Mouse (Mus musculus) midbrain, embryonic 16.5 days (tissue): ENCODE measurements around the gene Mob3c. TPM values are rescaled to one million over a fixed set of nuclear protein-coding genes. Genes with fewer than 3 reads are reported as not detected.

ENCODE experiments used
- ATAC-seq: fragments of 200-750 bp; cut with Nextera tagmentation; 2 replicates; pipeline ENCODE4 v1.8.0; 2017; ENCODE audit warnings: moderate TSS enrichment
- H3K27ac ChIP-seq: fragments of 300-500 bp; sonication (generic); 2 replicates; pipeline ENCODE4 v1.5.1; 2014; ENCODE audit warnings: mild to moderate bottlenecking, low read length, mixed read lengths
- H3K27me3 ChIP-seq: fragments of 300-500 bp; sonication (generic); 2 replicates; pipeline ENCODE4 v1.6.1; 2014; ENCODE audit warnings: low read depth, low read length, mixed read lengths; ENCODE audit not compliant: control insufficient read depth, insufficient read depth
- H3K36me3 ChIP-seq: fragments of 300-500 bp; sonication (generic); 2 replicates; pipeline ENCODE4 v1.6.1; 2014; ENCODE audit warnings: mild to moderate bottlenecking, low read length, moderate library complexity, mixed read lengths; ENCODE audit not compliant: control insufficient read depth, insufficient read depth
- H3K4me1 ChIP-seq: fragments of 300-500 bp; sonication (generic); 2 replicates; pipeline ENCODE4 v1.6.1; 2014; ENCODE audit warnings: mild to moderate bottlenecking, low read length, mixed read lengths; ENCODE audit not compliant: control insufficient read depth, insufficient read depth
- H3K4me2 ChIP-seq: fragments of 300-500 bp; sonication (generic); 2 replicates; pipeline ENCODE4 v1.6.1; 2014; ENCODE audit warnings: mild to moderate bottlenecking, low read length, mixed read lengths
- H3K4me3 ChIP-seq: fragments of 300-500 bp; sonication (generic); 2 replicates; pipeline ENCODE4 v1.5.1; 2014; ENCODE audit warnings: low read depth, mild to moderate bottlenecking, low read length, moderate library complexity, mixed read lengths
- H3K9ac ChIP-seq: fragments of 300-500 bp; sonication (generic); 2 replicates; pipeline ENCODE4 v1.6.1; 2014; ENCODE audit warnings: low read depth, low read length, mixed read lengths
- H3K9me3 ChIP-seq: fragments of 300-500 bp; sonication (generic); replicated peaks from 2 replicates; pipeline ENCODE4 v1.6.1; 2014; ENCODE audit warnings: mild to moderate bottlenecking, low read length, mixed read lengths; ENCODE audit not compliant: control insufficient read depth, poor library complexity, severe bottlenecking
- WGBS: fragments of 180-500 bp; shearing (Covaris S2); extraction: QIAGEN DNeasy Blood & Tissue Kit; methylation state at CpG from one replicate; pipeline ENCODE4 v1.1.7; 2014; 5-methylcytosine and 5-hydroxymethylcytosine counted together
- polyA plus RNA-seq: library from polyadenylated mRNA; unstranded; fragments of >200 nt; fragmentation: Nextera tagmentation; extraction: Ambion mirVana; gene quantifications from 2 replicates; pipeline ENCODE4 v1.2.1, GENCODE M21; 2015

Mob3c gene
- polyA plus RNA-seq, 1 experiment from 2014 or later, result 5.0 TPM

DNA sequence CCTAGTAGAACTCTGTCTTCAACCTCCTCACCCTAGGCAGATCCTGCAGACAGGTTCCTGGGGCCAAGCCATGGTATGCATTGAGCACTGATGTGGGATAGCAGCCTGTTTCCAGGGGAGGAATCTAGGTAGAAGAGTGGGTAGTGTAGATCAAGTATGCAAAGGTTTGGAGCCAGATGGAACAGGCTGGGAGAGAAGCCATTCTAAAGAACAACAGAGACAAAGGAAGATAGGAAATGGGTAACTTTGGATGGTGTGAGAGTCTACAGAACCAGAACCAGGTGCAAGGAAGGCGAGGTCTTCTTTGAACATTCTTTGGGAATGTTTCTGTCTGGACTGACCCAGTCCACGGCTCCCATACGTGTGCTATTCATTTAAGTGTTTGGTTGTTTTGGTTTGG, 826 bp upstream of the Mob3c start:
- peak overlapping the region; percentile 72; the same call in 1 of the 2 replicates for H3K4me2 ChIP-seq
- H3K4me1 ChIP-seq, result peaks cover 6% of the 10 kb centered on the region
- H3K27me3 ChIP-seq, result no peaks in the 10 kb centered on the region
- no peak overlapping the region for H3K4me3 ChIP-seq
- no peak for ATAC-seq
- WGBS, result 75% methylated on average over 3 of the region's 3 CpGs
- H3K36me3 ChIP-seq, result no peaks in the 10 kb centered on the region
- no peaks in the 10 kb centered on the region for H3K9me3 ChIP-seq
- no peak overlapping the region for H3K27ac ChIP-seq
- H3K9ac ChIP-seq, result no peak overlapping the region

DNA sequence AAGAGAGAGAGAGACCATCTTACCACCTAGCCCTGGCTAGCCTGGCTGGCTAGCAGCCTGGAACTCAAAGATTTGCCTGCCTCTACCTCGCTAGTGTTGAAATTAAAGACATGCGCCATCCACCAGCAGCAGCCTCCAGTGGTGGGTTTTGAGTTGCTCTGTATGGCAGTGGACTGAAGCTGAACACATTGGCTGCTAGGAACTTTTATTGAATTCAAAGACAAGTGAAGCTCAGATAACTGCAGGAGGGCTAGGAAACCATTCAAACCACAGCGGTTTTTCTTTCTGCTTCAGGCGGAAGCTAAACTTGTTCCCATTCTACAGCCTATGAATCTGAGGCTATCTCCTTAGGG, 381 bp upstream of the Mob3c start:
- Histone ChIP-seq H3K9me3 (no peaks in the 10 kb centered on the region), H3K27me3 (no peaks in the 10 kb centered on the region), H3K36me3 (no peaks in the 10 kb centered on the region), H3K4me3 (peak overlapping the region; percentile 78), H3K27ac (no peak overlapping the region), H3K4me1 (peaks cover 6% of the 10 kb centered on the region), H3K9ac (peak overlapping the region; percentile 81), H3K4me2 (peak overlapping the region; percentile 72)
- under 1% methylated on average over 4 of the region's 4 CpGs for WGBS
- ATAC-seq, result peak; percentile 34; the same call in 1 of the 2 replicates

DNA sequence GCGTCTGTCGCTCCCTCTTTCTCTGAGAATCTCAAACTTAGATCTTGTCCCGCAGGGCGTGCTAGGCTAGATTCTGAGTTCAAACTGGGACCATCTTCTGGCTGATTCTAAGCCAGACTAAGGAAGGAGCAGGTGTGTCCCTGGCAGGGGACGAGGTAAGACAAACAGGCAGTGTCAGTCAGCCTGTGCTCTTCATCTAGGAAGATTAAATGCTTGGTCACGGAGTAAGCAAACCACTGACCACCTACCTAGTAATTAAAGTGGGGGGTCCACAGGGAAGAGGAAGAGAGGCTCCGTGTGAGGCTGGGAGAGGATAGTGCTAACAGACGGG, 645 bp downstream of the Mob3c start:
- H3K27me3 ChIP-seq, result no peaks in the 10 kb centered on the region
- no peak overlapping the region for H3K27ac ChIP-seq
- H3K9ac ChIP-seq, result peak overlapping the region; percentile 81
- H3K36me3 ChIP-seq, result no peaks in the 10 kb centered on the region
- no peaks in the 10 kb centered on the region for H3K9me3 ChIP-seq
- peak overlapping the region; percentile 72 for H3K4me2 ChIP-seq
- H3K4me1 ChIP-seq, result peaks cover 6% of the 10 kb centered on the region
- no peak; the same call in none of the 2 replicates for ATAC-seq
- peak overlapping the region; percentile 78 for H3K4me3 ChIP-seq
- 6% methylated on average over 8 of the region's 8 CpGs for WGBS

DNA sequence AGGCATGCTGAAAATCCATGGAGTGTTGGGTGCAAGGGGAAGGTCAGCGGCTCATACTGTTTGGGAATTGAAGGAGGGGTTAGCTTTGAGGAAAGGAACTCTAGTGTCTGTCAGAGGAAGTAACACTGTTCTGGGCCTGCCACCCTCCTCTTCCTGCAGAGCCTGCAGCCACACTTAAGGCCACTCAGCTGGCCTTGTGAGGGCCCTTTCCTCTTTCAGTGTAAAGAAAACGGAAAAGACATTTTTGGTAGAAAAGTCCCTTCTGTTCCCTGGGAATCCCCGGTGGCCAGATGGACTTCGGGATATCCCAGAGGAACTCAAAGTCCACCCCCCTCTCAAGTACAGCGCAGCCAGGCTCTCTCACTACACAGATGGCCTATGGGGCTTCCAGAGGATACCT, 2.6 kb downstream of the Mob3c start:
- no peak for ATAC-seq
- H3K27ac ChIP-seq, result no peak overlapping the region
- H3K36me3 ChIP-seq, result no peaks in the 10 kb centered on the region
- H3K27me3 ChIP-seq, result no peaks in the 10 kb centered on the region
- H3K9ac ChIP-seq, result no peak overlapping the region
- H3K4me3 ChIP-seq, result no peak overlapping the region
- H3K4me1 ChIP-seq, result peaks cover 6% of the 10 kb centered on the region
- H3K4me2 ChIP-seq, result no peak overlapping the region
- WGBS, result 90% methylated on average over 5 of the region's 5 CpGs
- H3K9me3 ChIP-seq, result no peaks in the 10 kb centered on the region

DNA sequence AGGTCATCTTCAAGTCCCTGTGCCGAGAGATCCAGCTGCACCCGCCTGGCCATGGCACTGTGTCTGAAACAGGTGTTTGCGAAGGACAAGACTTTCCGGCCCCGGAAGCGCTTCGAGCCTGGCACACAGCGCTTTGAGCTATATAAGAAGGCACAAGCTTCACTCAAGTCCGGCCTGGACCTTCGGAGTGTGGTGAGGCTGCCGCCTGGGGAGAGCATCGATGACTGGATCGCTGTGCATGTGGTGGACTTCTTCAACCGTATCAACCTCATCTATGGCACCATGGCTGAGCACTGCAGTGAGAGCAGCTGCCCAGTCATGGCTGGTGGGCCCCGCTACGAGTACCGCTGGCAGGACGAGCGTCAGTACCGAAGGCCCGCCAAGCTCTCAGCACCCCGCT, 3.3 kb downstream of the Mob3c start:
- Histone ChIP-seq H3K9me3 (no peaks in the 10 kb centered on the region), H3K4me1 (peaks cover 6% of the 10 kb centered on the region), H3K4me3 (no peak overlapping the region), H3K27ac (no peak overlapping the region), H3K27me3 (no peaks in the 10 kb centered on the region), H3K4me2 (no peak overlapping the region), H3K9ac (no peak overlapping the region), H3K36me3 (no peaks in the 10 kb centered on the region)
- 97% methylated on average over 22 of the region's 22 CpGs for WGBS
- ATAC-seq, result no peak

DNA sequence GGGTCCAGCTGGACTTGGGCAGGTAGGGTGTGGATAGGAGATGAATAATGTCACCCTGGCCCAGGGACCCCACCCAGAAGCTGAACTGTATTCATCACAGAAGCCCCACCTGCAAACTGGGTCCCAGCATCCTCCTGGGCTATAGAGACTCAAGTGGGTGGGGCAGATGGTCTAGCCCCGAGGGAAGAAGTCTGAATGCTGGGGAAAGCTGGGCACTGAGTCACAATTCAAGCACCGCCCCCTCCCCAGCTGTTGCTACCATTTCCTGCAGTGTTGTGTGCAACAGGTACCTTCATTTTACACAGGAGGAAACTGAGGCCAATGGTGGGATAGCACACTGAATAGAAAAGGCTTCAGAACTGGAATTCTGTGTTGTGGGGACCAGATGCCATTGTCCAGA, 4.1 kb downstream of the Mob3c start:
- Histone ChIP-seq H3K4me2 (no peak overlapping the region), H3K9ac (no peak overlapping the region), H3K4me3 (no peak overlapping the region), H3K27ac (no peak overlapping the region), H3K4me1 (peaks cover 6% of the 10 kb centered on the region), H3K27me3 (no peaks in the 10 kb centered on the region), H3K36me3 (no peaks in the 10 kb centered on the region), H3K9me3 (no peaks in the 10 kb centered on the region)
- no peak for ATAC-seq
- WGBS, result 63% methylated on average over 2 of the region's 2 CpGs

DNA sequence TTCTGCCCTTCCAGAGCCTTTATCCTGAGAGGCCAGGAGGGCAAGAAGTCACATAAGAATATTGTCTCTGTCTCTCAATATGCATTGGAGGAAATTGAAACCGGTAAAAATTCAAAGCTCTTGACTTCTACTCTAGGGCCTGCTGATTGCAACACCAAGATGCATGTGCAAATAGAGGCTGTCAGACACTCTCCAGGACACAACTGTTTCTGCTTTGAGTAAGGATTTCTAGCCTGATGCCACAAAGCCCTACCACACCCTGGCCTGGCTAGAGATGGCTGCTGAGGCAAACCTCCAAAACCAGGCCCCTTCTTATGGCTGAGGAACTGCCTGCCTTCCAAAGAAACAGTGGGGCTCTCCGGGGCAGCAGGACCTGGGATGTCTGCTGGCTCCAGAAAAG, 7.7 kb downstream of the Mob3c start:
- Histone ChIP-seq H3K9ac (no peak overlapping the region), H3K4me1 (peaks cover 10% of the 10 kb centered on the region), H3K4me2 (no peak overlapping the region), H3K36me3 (no peaks in the 10 kb centered on the region), H3K9me3 (no peaks in the 10 kb centered on the region), H3K27ac (no peak overlapping the region), H3K4me3 (no peak overlapping the region), H3K27me3 (no peaks in the 10 kb centered on the region)
- 69% methylated on average over 2 of the region's 2 CpGs for WGBS
- ATAC-seq, result no peak

DNA sequence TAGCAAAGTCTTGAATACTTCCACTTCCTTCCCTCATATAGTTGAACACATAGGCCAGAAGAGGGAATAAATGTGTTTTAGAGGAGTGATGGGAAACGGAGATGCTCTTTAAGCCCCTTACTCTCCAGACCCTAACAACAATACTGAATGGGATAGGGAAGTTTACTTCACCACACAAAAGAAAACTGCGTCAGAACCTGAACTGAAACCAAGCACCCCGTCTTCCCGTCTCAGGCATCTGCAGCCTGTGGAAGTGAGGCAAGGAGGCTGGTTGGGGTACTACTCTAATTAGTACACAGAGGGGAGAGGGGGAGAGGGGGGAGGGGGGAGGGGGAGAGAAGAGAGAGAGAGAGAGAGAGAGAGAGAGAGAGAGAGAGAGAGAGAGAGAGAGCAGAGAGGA, 10.3 kb downstream of the Mob3c start:
- peak overlapping the region; percentile 80; the same call in 1 of the 2 replicates for H3K4me2 ChIP-seq
- H3K4me3 ChIP-seq, result no peak overlapping the region
- H3K9ac ChIP-seq, result no peak overlapping the region
- H3K27me3 ChIP-seq, result no peaks in the 10 kb centered on the region
- no peaks in the 10 kb centered on the region for H3K36me3 ChIP-seq
- WGBS, result 78% methylated on average over 4 of the region's 4 CpGs
- no peak for ATAC-seq
- peaks cover 10% of the 10 kb centered on the region for H3K4me1 ChIP-seq
- H3K27ac ChIP-seq, result no peak overlapping the region
- H3K9me3 ChIP-seq, result no peaks in the 10 kb centered on the region

DNA sequence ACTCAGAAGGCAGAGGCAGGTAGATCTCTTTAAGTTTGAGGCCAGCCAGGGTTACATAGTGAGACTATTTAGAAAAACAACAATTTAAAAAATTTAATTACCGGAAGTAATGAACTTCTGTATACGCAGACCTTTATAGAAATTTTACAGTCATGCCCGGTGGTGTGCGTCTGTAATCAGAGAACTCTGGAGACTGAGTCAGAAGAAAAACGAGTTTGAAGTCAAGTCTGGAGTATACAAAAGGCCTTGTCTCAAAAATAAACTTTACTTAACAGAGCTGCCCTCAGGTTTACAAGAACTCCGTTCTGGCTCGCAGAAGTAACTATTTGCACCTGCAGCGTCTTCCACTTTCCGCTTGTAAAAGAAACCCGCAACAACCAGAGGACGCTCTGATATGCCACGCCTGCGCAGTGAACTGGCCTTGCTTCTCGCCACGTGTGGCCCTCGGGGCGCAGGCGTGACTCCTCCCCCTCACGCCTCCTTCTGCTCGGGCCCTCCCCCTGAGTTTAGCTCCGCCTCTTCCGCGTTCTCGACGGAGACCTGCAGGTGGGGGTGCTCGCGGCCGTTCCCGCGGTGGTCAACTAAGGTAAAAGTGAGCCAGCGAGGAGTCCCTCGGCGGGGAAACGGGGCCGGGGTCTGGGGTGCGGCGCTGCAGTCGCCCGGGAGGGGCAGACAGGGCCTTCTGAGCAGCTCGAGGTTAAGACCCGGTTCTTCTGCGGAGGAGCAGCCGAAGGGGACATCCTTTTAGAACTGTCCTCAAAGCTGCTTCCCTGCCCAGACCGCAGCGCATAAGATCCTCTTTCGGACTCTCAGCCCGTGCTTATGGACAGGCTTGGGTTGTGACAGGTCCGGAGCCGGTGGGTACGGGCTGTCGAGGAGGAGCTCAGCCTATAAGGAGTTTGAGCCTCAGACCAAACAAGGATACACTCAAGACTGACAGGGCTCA, 11.1 kb downstream of the Mob3c start, which contains the start of gene Mknk1:
Mknk1 (plus strand) TSS at position 503 of the 946 bp plus-strand sequence.
- WGBS, result 1% methylated on average over 51 of the region's 51 CpGs
- Histone ChIP-seq H3K9ac (peak within 1 kb of the TSS; percentile 75), H3K27ac (0 out of 2 replicates have a peak within 1 kb of the TSS, but pooled peaks have one; percentile 31), H3K4me3 (peak within 1 kb of the TSS; percentile 74), H3K9me3 (no peaks in the 10 kb centered on the region), H3K36me3 (no peaks in the 10 kb centered on the region), H3K4me2 (peak within 1 kb of the TSS; percentile 80), H3K27me3 (no peaks in the 10 kb centered on the region), H3K4me1 (peaks cover 10% of the 10 kb centered on the region)
- ATAC-seq, result peak; percentile 95
